Mouse (Mus musculus) forebrain, embryonic 10.5 days (tissue): ENCODE data around the gene Olfr376. TPM values are rescaled to one million over a fixed set of nuclear protein-coding genes. Genes with fewer than 3 reads are reported as not detected.

Experiments
- polyA plus RNA-seq: library from polyadenylated mRNA; unstranded; fragments of >200 nt; fragmentation: Nextera tagmentation; extraction: Ambion mirVana; gene quantifications from 2 replicates; pipeline ENCODE4 v1.2.1, GENCODE M21; 2016

The Olfr376 gene
- polyA plus RNA-seq, 1 experiment from 2014 or later = not detected

Other genes starting within 250 kb of the Olfr376 start
- gene Haspin, start 233.0 kb upstream of the Olfr376 start, polyA plus RNA-seq = 25.3 and 28.6 TPM in 2 replicates
- gene P2rx5, start 210.8 kb upstream of the Olfr376 start, polyA plus RNA-seq = 0.10 and 0.24 TPM in 2 replicates
- gene Emc6, start 194.2 kb upstream of the Olfr376 start, polyA plus RNA-seq = 135 and 138 TPM in 2 replicates
- gene Tax1bp3, start 194.2 kb upstream of the Olfr376 start, polyA plus RNA-seq = 143 TPM in 2 replicates
- gene Ctns, start 172.2 kb upstream of the Olfr376 start, polyA plus RNA-seq = 14.8 and 16.1 TPM in 2 replicates
- gene Shpk, start 171.8 kb upstream of the Olfr376 start, polyA plus RNA-seq = 0.69 and 0.81 TPM in 2 replicates
- not detected in 2 replicates for gene Trpv1, start 137.0 kb upstream of the Olfr376 start, polyA plus RNA-seq
- gene Trpv3, start 103.9 kb upstream of the Olfr376 start, polyA plus RNA-seq = 0.02 TPM in 1 of 2 replicates, not detected in the other
- 0.12 and 0.14 TPM in 2 replicates for gene Aspa, start 41.6 kb upstream of the Olfr376 start, polyA plus RNA-seq
- gene Gm49340, start 41.5 kb upstream of the Olfr376 start, polyA plus RNA-seq = not detected in 2 replicates
- not detected in 2 replicates for gene Spata22, start 41.5 kb upstream of the Olfr376 start, polyA plus RNA-seq
- gene Olfr20, start 20.5 kb upstream of the Olfr376 start, polyA plus RNA-seq = not detected in 2 replicates
- gene Olfr1, start 28.4 kb downstream of the Olfr376 start, polyA plus RNA-seq = not detected in 2 replicates
- gene Olfr378, start 57.2 kb downstream of the Olfr376 start, polyA plus RNA-seq = not detected in 2 replicates
- gene Olfr380, start 86.3 kb downstream of the Olfr376 start, polyA plus RNA-seq = not detected in 2 replicates
- gene Olfr381, start 120.4 kb downstream of the Olfr376 start, polyA plus RNA-seq = not detected in 2 replicates
- not detected in 2 replicates for gene Olfr382, start 146.0 kb downstream of the Olfr376 start, polyA plus RNA-seq
- not detected in 2 replicates for gene Olfr385, start 221.8 kb downstream of the Olfr376 start, polyA plus RNA-seq
- not detected in 2 replicates for gene Olfr384, start 227.3 kb downstream of the Olfr376 start, polyA plus RNA-seq